Mouse (Mus musculus): Measurements from ENCODE around the gene Lgals7. TPM values are rescaled to one million over a fixed set of nuclear protein-coding genes. Genes with fewer than 3 reads are reported as not detected.
A peak's percentile ranks its signal among the peaks of the same experiment; 100 is the strongest.

Lgals7 gene
- 1 to 10 TPM; 3.2 to 3.6 TPM for total RNA-seq (2021)
- long read RNA-seq, experiment 1: 0 reads
- long read RNA-seq, experiment 2, partial matches to known transcripts: 0 of 1 reads
- long read RNA-seq, experiment 2, other reads (novel, unspliced or antisense): 0 of 1 reads

GRCm38 (mm10) chr7:28863540-28863939 lies at the start of gene Lgals7:
Gene Lgals7, plus strand, starts transcription at chr7:28863853.
- intact Hi-C loops (cut with DNase I): loop anchor here (10.0 kb wide), 1 partner anchor 171 kb away; no protein-coding TSS in a partner anchor
- no peak for DNase-seq

- no peak for DNase-seq
- intact Hi-C loops (cut with DNase I): no loop called here
These were observed 49.2 kb upstream of the Lgals7 start for GRCm38 (mm10) chr7:28814306-28815034.

GRCm38 (mm10) chr7:28815230-28815629 lies 48.4 kb upstream of the Lgals7 start:
- intact Hi-C loops (cut with DNase I): no loop called here
- peak in 1 of 2 experiments; percentile 2 for DNase-seq

- intact Hi-C loops (cut with DNase I): no loop called here
- DNase-seq: peak in 1 of 2 experiments; percentile 43
These were observed 47.5 kb upstream of the Lgals7 start for GRCm38 (mm10) chr7:28816201-28816600.

GRCm38 (mm10) chr7:28816920-28817319 lies 46.7 kb upstream of the Lgals7 start:
- intact Hi-C loops (cut with DNase I): no loop called here
- no peak for DNase-seq

GRCm38 (mm10) chr7:28817524-28817923 lies 46.1 kb upstream of the Lgals7 start:
- intact Hi-C loops (cut with DNase I): no loop called here
- peak in 1 of 2 experiments; percentile 12 for DNase-seq

- DNase-seq: no peak
- intact Hi-C loops (cut with DNase I): no loop called here
These were observed 45.7 kb upstream of the Lgals7 start for GRCm38 (mm10) chr7:28817957-28818356.

- intact Hi-C loops (cut with DNase I): no loop called here
- no peak for DNase-seq
These were observed 45.2 kb upstream of the Lgals7 start for GRCm38 (mm10) chr7:28818436-28818835.

GRCm38 (mm10) chr7:28818861-28819452 lies 44.7 kb upstream of the Lgals7 start:
- intact Hi-C loops (cut with DNase I): no loop called here
- DNase-seq: no peak

GRCm38 (mm10) chr7:28819571-28819970 lies 44.1 kb upstream of the Lgals7 start:
- intact Hi-C loops (cut with DNase I): no loop called here
- no peak for DNase-seq

- intact Hi-C loops (cut with DNase I): no loop called here
- DNase-seq: peak; percentile 59 to 71
These were observed 43.0 kb upstream of the Lgals7 start for GRCm38 (mm10) chr7:28820358-28821260.

GRCm38 (mm10) chr7:28821261-28821831 lies 42.3 kb upstream of the Lgals7 start:
- intact Hi-C loops (cut with DNase I): no loop called here
- DNase-seq: peak; percentile 72 to 78

GRCm38 (mm10) chr7:28822556-28822955 lies 41.1 kb upstream of the Lgals7 start:
- no peak for DNase-seq

GRCm38 (mm10) chr7:28822993-28823903 lies 40.4 kb upstream of the Lgals7 start:
- intact Hi-C loops (cut with DNase I): no loop called here
- no peak for DNase-seq

More at GRCm38 (mm10) chr7:28822556-28822955, 41.1 kb upstream of the Lgals7 start:
- intact Hi-C loops (cut with DNase I): no loop called here

GRCm38 (mm10) chr7:28823932-28824331 lies 39.7 kb upstream of the Lgals7 start:
- DNase-seq: no peak
- intact Hi-C loops (cut with DNase I): no loop called here

GRCm38 (mm10) chr7:28824941-28825685 lies 38.5 kb upstream of the Lgals7 start, which contains the start of gene Ech1:
Gene Ech1, plus strand, starts transcription at chr7:28825217.
- intact Hi-C loops (cut with DNase I): no loop called here
- peak; percentile 90 to 93 for DNase-seq

GRCm38 (mm10) chr7:28825686-28826401 lies 37.8 kb upstream of the Lgals7 start:
- DNase-seq: peak in 1 of 2 experiments; percentile 49
- intact Hi-C loops (cut with DNase I): loop anchor here (2.0 kb wide), 2 partner anchors 15 to 41 kb away; no protein-coding TSS in a partner anchor

GRCm38 (mm10) chr7:28826402-28826772 lies 37.3 kb upstream of the Lgals7 start:
- DNase-seq: no peak
- intact Hi-C loops (cut with DNase I): loop anchor here (2.0 kb wide), 2 partner anchors 16 to 40 kb away; no protein-coding TSS in a partner anchor
